Mouse (Mus musculus) liver, adult 2 months (tissue): ENCODE results near the gene Cda.

ENCODE experiments used
- CTCF ChIP-seq: fragments of 200-500 bp; IDR thresholded peaks from 2 replicates; pipeline ENCODE4 v1.5.1; 2011; ENCODE audit warnings: low read depth, low read length, control low read depth
- POLR2A ChIP-seq: fragments of 200-500 bp; IDR thresholded peaks from 2 replicates; pipeline ENCODE4 v1.6.1; 2011; ENCODE audit warnings: low read length, control low read depth; ENCODE audit not compliant: insufficient read depth; ENCODE audit errors: extremely low read depth

DNA sequence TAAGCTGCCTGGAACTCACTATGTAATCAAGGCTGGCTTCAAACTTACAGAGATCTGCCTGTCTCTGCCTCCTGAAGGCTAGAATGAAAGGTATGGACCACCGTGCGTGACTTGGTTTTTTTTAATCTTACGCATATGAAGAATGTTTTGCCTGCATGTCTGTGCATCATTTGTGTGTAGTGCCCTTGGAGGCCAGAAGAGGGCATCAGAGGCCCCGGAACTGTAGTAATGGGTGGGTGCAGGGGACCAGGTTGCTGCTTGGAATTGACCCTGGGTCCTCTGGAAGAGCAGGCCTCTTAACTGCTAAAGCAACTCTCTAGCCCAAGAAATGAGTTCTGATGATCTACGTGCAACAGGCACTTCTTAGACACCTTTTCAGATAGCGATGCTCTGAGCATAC, 14.7 kb upstream of the Cda start:
- TF ChIP-seq POLR2A = no peak
- TF ChIP-seq CTCF = peak; percentile 34
